In the genomic region with DNA sequence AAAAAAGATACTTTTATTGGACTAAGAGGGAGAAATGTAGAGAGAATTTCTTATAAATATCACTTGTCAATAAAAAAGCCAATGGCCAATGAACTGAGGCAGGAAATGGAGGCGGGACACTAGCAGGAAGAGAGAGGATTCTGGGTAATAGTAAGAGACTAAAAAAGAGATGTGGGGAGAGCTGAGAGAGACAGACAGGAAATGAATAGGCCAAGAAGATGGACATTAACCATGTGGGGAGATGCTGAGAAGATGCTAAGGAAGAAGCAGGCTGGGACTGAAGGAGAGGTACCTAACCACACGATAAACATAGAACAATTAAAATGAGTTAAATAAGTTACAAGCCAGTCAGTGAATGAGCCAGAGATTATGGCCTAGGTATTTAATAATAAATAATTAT, we compare ENCODE assay signal across 25 mouse cellular contexts.
"Had no signal": no experiment of that assay in that cellular context is flagged by ENCODE, and none has a peak within 500 bp of the region (broad histone marks: within the 10 kb centered on the region; RNA-seq: fewer than 3 reads in every experiment).

No protein-coding gene starts in this region.

- DNase-seq: cerebellum, adult 9-10 months; cerebellum, adult 9-11 months; cerebellum, postnatal 10 days; cerebellum, postnatal 14 days; cerebellum, postnatal 25 days; cerebellum, postnatal 36 days; embryo, embryonic 11 days; forebrain, postnatal 0 days; gastrocnemius, adult 2 months; gastrocnemius, postnatal 10 days; gastrocnemius, postnatal 14 days; gastrocnemius, postnatal 25 days; gastrocnemius, postnatal 36 days; heart, adult 11 months; heart, adult 18-20 months; heart, adult 2 months had no signal

- H3K9ac ChIP-seq: embryonic facial prominence, embryonic 12.5 days; embryonic facial prominence, embryonic 13.5 days; embryonic facial prominence, embryonic 15.5 days; forebrain, embryonic 12.5 days; forebrain, embryonic 13.5 days; forebrain, embryonic 15.5 days; forebrain, postnatal 0 days had no signal

- H3K27me3 ChIP-seq: embryonic facial prominence, embryonic 12.5 days; embryonic facial prominence, embryonic 13.5 days; embryonic facial prominence, embryonic 15.5 days; forebrain, embryonic 12.5 days; forebrain, embryonic 13.5 days; forebrain, embryonic 15.5 days had no signal

- H3K36me3 ChIP-seq: embryonic facial prominence, embryonic 10.5 days; embryonic facial prominence, embryonic 12.5 days; embryonic facial prominence, embryonic 13.5 days; embryonic facial prominence, embryonic 15.5 days; forebrain, embryonic 10.5 days; forebrain, embryonic 12.5 days; forebrain, embryonic 15.5 days had no signal

- H3K4me2 ChIP-seq: embryonic facial prominence, embryonic 12.5 days; embryonic facial prominence, embryonic 13.5 days; embryonic facial prominence, embryonic 15.5 days; forebrain, embryonic 12.5 days; forebrain, embryonic 13.5 days; forebrain, embryonic 15.5 days had no signal

- H3K9me3 ChIP-seq: embryonic facial prominence, embryonic 10.5 days; embryonic facial prominence, embryonic 12.5 days; embryonic facial prominence, embryonic 15.5 days; forebrain, embryonic 10.5 days; forebrain, embryonic 12.5 days; forebrain, embryonic 13.5 days; forebrain, embryonic 15.5 days had no signal

- H3K27ac ChIP-seq: embryonic facial prominence, embryonic 10.5 days; embryonic facial prominence, embryonic 12.5 days; embryonic facial prominence, embryonic 13.5 days; embryonic facial prominence, embryonic 15.5 days; forebrain, embryonic 10.5 days; forebrain, embryonic 12.5 days; forebrain, embryonic 13.5 days; forebrain, embryonic 15.5 days; gastrocnemius, adult 2 months; heart, adult 2 months had no signal

- H3K4me3 ChIP-seq: embryonic facial prominence, embryonic 10.5 days; embryonic facial prominence, embryonic 12.5 days; embryonic facial prominence, embryonic 13.5 days; embryonic facial prominence, embryonic 15.5 days; erythroblast, embryonic 14.5 days; forebrain, embryonic 10.5 days; forebrain, embryonic 12.5 days; forebrain, embryonic 13.5 days; forebrain, embryonic 15.5 days; gastrocnemius, adult 2 months; heart, adult 2 months had no signal

- H3K4me1 ChIP-seq: embryonic facial prominence, embryonic 10.5 days; embryonic facial prominence, embryonic 12.5 days; forebrain, embryonic 10.5 days; forebrain, embryonic 12.5 days; forebrain, embryonic 13.5 days; forebrain, embryonic 15.5 days had no signal
